In the genomic region with DNA sequence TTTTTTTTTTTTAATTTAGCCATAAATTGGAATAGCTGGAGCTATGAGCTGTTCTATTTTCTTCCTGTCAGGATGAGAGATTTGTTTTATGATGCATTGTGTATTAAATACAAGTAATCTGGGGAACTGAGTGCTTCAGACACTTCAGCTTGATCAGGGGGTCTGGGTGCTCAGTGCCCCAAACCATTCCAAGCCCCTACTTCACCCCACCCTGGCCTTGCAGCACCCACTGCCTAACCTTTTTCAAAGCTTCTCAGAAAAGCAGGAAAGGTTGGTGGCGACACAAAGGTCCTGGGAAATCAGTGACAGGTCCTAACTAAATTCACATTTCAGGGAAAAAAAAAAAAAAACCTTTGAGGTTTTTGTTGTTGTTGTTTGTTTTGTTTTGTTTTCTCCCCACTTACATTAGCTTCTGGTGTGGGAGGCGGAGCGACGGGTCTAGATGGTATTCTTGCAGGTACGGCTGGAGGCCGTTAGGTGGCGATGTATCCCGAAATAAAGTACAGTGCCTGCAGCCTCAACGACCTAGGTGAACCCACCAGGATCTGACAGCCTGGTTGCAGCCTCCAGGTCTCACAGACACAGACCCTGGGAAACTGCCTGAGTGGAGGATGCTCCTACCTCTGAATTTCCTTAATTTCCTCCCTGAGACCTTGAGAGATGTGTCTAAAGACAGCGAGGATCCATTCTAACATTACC, we compare ENCODE assay signal across 7 mouse cellular contexts.
DNase-seq lines count a peak whose midpoint lies in the region; ATAC-seq lines count a peak whose summit lies in the region.

No protein-coding gene starts in this region.

- no peak overlapping the region for H3K27ac ChIP-seq in hindbrain, embryonic 16.5 days (ENCODE audit: low read depth, low read length)
- H3K27ac ChIP-seq in stomach, embryonic 16.5 days (ENCODE audit: low read length) = peak overlapping the region; percentile 21; the same call in 1 of the 2 replicates

- peak; percentile 83 for ATAC-seq in hindbrain, embryonic 16.5 days
- peak; percentile 96 for ATAC-seq in megakaryocyte-erythroid progenitor cell, adult 5-6 weeks (replicated peaks; ENCODE audit: low FRiP score, low TSS enrichment, poor library complexity, severe bottlenecking)
- peak; percentile 44; the same call in 1 of the 2 replicates for ATAC-seq in stomach, embryonic 16.5 days (ENCODE audit: insufficient read depth, low FRiP score)

- H3K36me3 ChIP-seq in hindbrain, embryonic 16.5 days (ENCODE audit: control insufficient read depth, insufficient read depth, low read length) = no peaks in the 10 kb centered on the region
- no peaks in the 10 kb centered on the region for H3K36me3 ChIP-seq in stomach, embryonic 16.5 days (ENCODE audit: control insufficient read depth, insufficient read depth, low read length)

- no peak overlapping the region for H3K9ac ChIP-seq in hindbrain, embryonic 16.5 days (ENCODE audit: low read depth, low read length)
- no peak overlapping the region for H3K9ac ChIP-seq in stomach, embryonic 16.5 days (ENCODE audit: low read length)

- no peaks in the 10 kb centered on the region for H3K9me3 ChIP-seq in hindbrain, embryonic 16.5 days (ENCODE audit: control insufficient read depth, low read length)
- no peaks in the 10 kb centered on the region for H3K9me3 ChIP-seq in stomach, embryonic 16.5 days (replicated peaks; ENCODE audit: control insufficient read depth, low read length)

- no peak overlapping the region for H3K4me3 ChIP-seq in hindbrain, embryonic 16.5 days (ENCODE audit: low read length)
- H3K4me3 ChIP-seq in stomach, embryonic 16.5 days (replicated peaks; ENCODE audit: low read length) = no peak overlapping the region

- 9% methylated on average over 10 of the region's 10 CpGs for WGBS in hindbrain, embryonic 16.5 days
- 10% methylated on average over 10 of the region's 10 CpGs for WGBS in stomach, embryonic 16.5 days

- H3K27me3 ChIP-seq in hindbrain, embryonic 16.5 days (replicated peaks; ENCODE audit: control insufficient read depth, insufficient read depth, low read length) = peaks cover 6% of the 10 kb centered on the region; the same call in 1 of the 2 replicates
- no peaks in the 10 kb centered on the region for H3K27me3 ChIP-seq in stomach, embryonic 16.5 days (ENCODE audit: control insufficient read depth, insufficient read depth, low read length)

- H3K4me2 ChIP-seq in hindbrain, embryonic 16.5 days (ENCODE audit: low read length) = 0 out of 2 replicates have a peak overlapping the region, but pooled peaks have one; percentile 27
- H3K4me2 ChIP-seq in stomach, embryonic 16.5 days (ENCODE audit: low read depth, low read length) = no peak overlapping the region

- DNase-seq in adrenal gland, adult (ENCODE audit: inconsistent age in 2 of 2, low spot score in 1 of 2) = peak; percentile 52 to 86
- DNase-seq in cerebellum, postnatal 10 days = peak; percentile 86 to 87
- DNase-seq in gastrocnemius, adult 18-20 months (ENCODE audit: low spot score) = peak; percentile 67
- DNase-seq in left cerebral cortex, adult 8-10 months (ENCODE audit: low spot score in 2 of 2) = peak; percentile 15 to 25

- H3K4me1 ChIP-seq in hindbrain, embryonic 16.5 days (ENCODE audit: control insufficient read depth, insufficient read depth, low read depth, low read length) = peaks cover 3% of the 10 kb centered on the region
- H3K4me1 ChIP-seq in stomach, embryonic 16.5 days (ENCODE audit: control insufficient read depth, insufficient read depth, low read length) = peaks cover 9% of the 10 kb centered on the region; the same call in 1 of the 2 replicates

Comparison
In these comparisons a context has a peak if more than half of its experiments do, and no peak if none do; other contexts are left out.
1. DNase-seq: peak in every context shown above with its lines; median percentile 86 in cerebellum, postnatal 10 days; 69 in adrenal gland, adult; 67 in gastrocnemius, adult 18-20 months; 20 in left cerebral cortex, adult 8-10 months.
2. ATAC-seq: peak in every context shown above with its lines; median percentile 96 in megakaryocyte-erythroid progenitor cell, adult 5-6 weeks; 83 in hindbrain, embryonic 16.5 days; 44 in stomach, embryonic 16.5 days.